Mouse (Mus musculus): Measurements from ENCODE around the gene Dync1i2.

Dync1i2 gene

GRCm38 (mm10) chr2:71270085-71270484 lies 58.6 kb downstream of the Dync1i2 start:
- DNase-seq (ENCODE audit: low spot score) = no peak

- no peak for DNase-seq (ENCODE audit: low spot score)
These were observed 62.6 kb downstream of the Dync1i2 start for GRCm38 (mm10) chr2:71273955-71274679.

GRCm38 (mm10) chr2:71275734-71276133 lies 64.2 kb downstream of the Dync1i2 start:
- no peak for DNase-seq (ENCODE audit: low spot score)

GRCm38 (mm10) chr2:71278791-71279775 lies 67.6 kb downstream of the Dync1i2 start:
- no peak for DNase-seq (ENCODE audit: low spot score)

GRCm38 (mm10) chr2:71281981-71282380 lies 70.5 kb downstream of the Dync1i2 start:
- no peak for DNase-seq (ENCODE audit: low spot score)

GRCm38 (mm10) chr2:71290107-71290775 lies 78.7 kb downstream of the Dync1i2 start:
- peak; percentile 62 for DNase-seq (ENCODE audit: low spot score)

- no peak for DNase-seq (ENCODE audit: low spot score)
These were observed 80.1 kb downstream of the Dync1i2 start for GRCm38 (mm10) chr2:71291566-71291965.

- no peak for DNase-seq (ENCODE audit: low spot score)
These were observed 82.5 kb downstream of the Dync1i2 start for GRCm38 (mm10) chr2:71293983-71294382.

GRCm38 (mm10) chr2:71294489-71294888 lies 83.0 kb downstream of the Dync1i2 start:
- DNase-seq (ENCODE audit: low spot score) = no peak

GRCm38 (mm10) chr2:71295844-71296243 lies 84.3 kb downstream of the Dync1i2 start:
- no peak for DNase-seq (ENCODE audit: low spot score)

- DNase-seq (ENCODE audit: low spot score) = no peak
These were observed 86.0 kb downstream of the Dync1i2 start for GRCm38 (mm10) chr2:71297501-71297900.

GRCm38 (mm10) chr2:71298729-71299128 lies 87.2 kb downstream of the Dync1i2 start:
- no peak for DNase-seq (ENCODE audit: low spot score)

- no peak for DNase-seq (ENCODE audit: low spot score)
These were observed 90.7 kb downstream of the Dync1i2 start for GRCm38 (mm10) chr2:71302156-71302663.

GRCm38 (mm10) chr2:71303221-71303620 lies 91.7 kb downstream of the Dync1i2 start:
- no peak for DNase-seq (ENCODE audit: low spot score)

- DNase-seq (ENCODE audit: low spot score) = no peak
These were observed 93.3 kb downstream of the Dync1i2 start for GRCm38 (mm10) chr2:71304821-71305220.

- DNase-seq (ENCODE audit: low spot score) = no peak
These were observed 94.9 kb downstream of the Dync1i2 start for GRCm38 (mm10) chr2:71306357-71306756.

- no peak for DNase-seq (ENCODE audit: low spot score)
These were observed 98.2 kb downstream of the Dync1i2 start for GRCm38 (mm10) chr2:71309726-71310125.

GRCm38 (mm10) chr2:71312067-71312466 lies 100.6 kb downstream of the Dync1i2 start:
- no peak for DNase-seq (ENCODE audit: low spot score)

All from retina, embryonic 14.5 days (tissue).